Mouse (Mus musculus) forebrain, embryonic 15.5 days (tissue): ENCODE data around the gene Mcur1. TPM values are rescaled to one million over a fixed set of nuclear protein-coding genes. Genes with fewer than 3 reads are reported as not detected.

Source experiments
- ATAC-seq: fragments of 200-750 bp; cut with Nextera tagmentation; replicated peaks from 2 replicates; pipeline ENCODE4 v1.8.0; 2017; ENCODE audit warnings: mild to moderate bottlenecking, moderate TSS enrichment, moderate library complexity
- H3K27ac ChIP-seq: fragments of 300-500 bp; sonication (generic); replicated peaks from 2 replicates; pipeline ENCODE4 v1.5.1; 2015; ENCODE audit warnings: mild to moderate bottlenecking, inconsistent platforms
- H3K27me3 ChIP-seq: fragments of 300-500 bp; sonication (generic); 2 replicates; pipeline ENCODE4 v1.6.1; 2015; ENCODE audit warnings: inconsistent platforms
- H3K36me3 ChIP-seq: fragments of 300-500 bp; sonication (generic); 2 replicates; pipeline ENCODE4 v1.6.1; 2015; ENCODE audit warnings: mild to moderate bottlenecking, inconsistent platforms
- H3K4me1 ChIP-seq: fragments of 300-500 bp; sonication (generic); 2 replicates; pipeline ENCODE4 v1.6.1; 2015; ENCODE audit warnings: inconsistent platforms
- H3K4me2 ChIP-seq: fragments of 300-500 bp; sonication (generic); replicated peaks from 2 replicates; pipeline ENCODE4 v1.6.1; 2015; ENCODE audit warnings: mild to moderate bottlenecking, inconsistent platforms
- H3K4me3 ChIP-seq: fragments of 300-500 bp; sonication (generic); 2 replicates; pipeline ENCODE4 v1.5.1; 2015; ENCODE audit warnings: mild to moderate bottlenecking, inconsistent platforms
- H3K9ac ChIP-seq: fragments of 300-500 bp; sonication (generic); replicated peaks from 2 replicates; pipeline ENCODE4 v1.6.1; 2015; ENCODE audit warnings: mild to moderate bottlenecking, inconsistent platforms
- H3K9me3 ChIP-seq: fragments of 300-500 bp; sonication (generic); 2 replicates; pipeline ENCODE4 v1.6.1; 2016; ENCODE audit warnings: inconsistent platforms
- WGBS: fragments of 180-500 bp; shearing (Covaris S2); methylation state at CpG from one replicate; pipeline ENCODE4 v1.1.7; 2015; ENCODE audit warnings: mixed read lengths; 5-methylcytosine and 5-hydroxymethylcytosine counted together
- polyA plus RNA-seq: library from polyadenylated mRNA; unstranded; fragments of >200 nt; fragmentation: Nextera tagmentation; extraction: Ambion mirVana; gene quantifications from 2 replicates; pipeline ENCODE4 v1.2.1, GENCODE M21; 2015

The Mcur1 gene
- polyA plus RNA-seq, 1 experiment from 2014 or later: 7.5 TPM

- Histone ChIP-seq H3K9me3 (no peaks in the 10 kb centered on the region), H3K9ac (no peak overlapping the region), H3K27ac (peak overlapping the region; percentile 74), H3K4me1 (peaks cover 15% of the 10 kb centered on the region), H3K36me3 (no peaks in the 10 kb centered on the region), H3K27me3 (no peaks in the 10 kb centered on the region), H3K4me3 (no peak overlapping the region), H3K4me2 (no peak overlapping the region)
- peak; percentile 41; the same call in 1 of the 2 replicates for ATAC-seq
- 30% methylated on average over 8 of the region's 8 CpGs for WGBS
Measured at GRCm38 (mm10) chr13:43583504-43583903, 23.5 kb upstream of the Mcur1 start.

DNA sequence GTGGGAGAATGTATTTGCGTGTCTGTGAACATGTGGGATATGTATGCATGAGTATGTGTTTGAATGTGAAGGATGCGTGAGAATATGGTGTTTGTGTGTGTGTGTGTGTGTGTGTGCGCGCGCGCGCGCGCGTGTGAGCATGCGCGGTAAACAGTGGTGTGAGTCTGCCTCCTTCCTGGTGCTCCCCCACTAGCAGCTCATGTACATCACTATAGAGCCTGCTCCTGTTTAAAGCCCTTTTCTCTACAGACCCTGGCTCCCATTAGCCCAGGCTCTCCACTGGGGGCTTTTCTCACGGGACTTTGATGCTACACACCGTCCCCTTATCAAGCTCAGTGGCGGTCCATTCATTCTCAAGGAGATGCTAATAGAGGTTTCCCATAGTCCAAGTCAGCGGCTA is 23.0 kb upstream of the Mcur1 start:
- 32% methylated on average over 16 of the region's 16 CpGs for WGBS
- Histone ChIP-seq H3K27me3 (no peaks in the 10 kb centered on the region), H3K4me3 (no peak overlapping the region), H3K9ac (no peak overlapping the region), H3K36me3 (no peaks in the 10 kb centered on the region), H3K4me1 (peaks cover 12% of the 10 kb centered on the region), H3K27ac (peak overlapping the region; percentile 74), H3K9me3 (no peaks in the 10 kb centered on the region), H3K4me2 (peak overlapping the region; percentile 16)
- peak; percentile 62 for ATAC-seq

GRCm38 (mm10) chr13:43580661-43581060 is 20.7 kb upstream of the Mcur1 start:
- ATAC-seq: no peak

DNA sequence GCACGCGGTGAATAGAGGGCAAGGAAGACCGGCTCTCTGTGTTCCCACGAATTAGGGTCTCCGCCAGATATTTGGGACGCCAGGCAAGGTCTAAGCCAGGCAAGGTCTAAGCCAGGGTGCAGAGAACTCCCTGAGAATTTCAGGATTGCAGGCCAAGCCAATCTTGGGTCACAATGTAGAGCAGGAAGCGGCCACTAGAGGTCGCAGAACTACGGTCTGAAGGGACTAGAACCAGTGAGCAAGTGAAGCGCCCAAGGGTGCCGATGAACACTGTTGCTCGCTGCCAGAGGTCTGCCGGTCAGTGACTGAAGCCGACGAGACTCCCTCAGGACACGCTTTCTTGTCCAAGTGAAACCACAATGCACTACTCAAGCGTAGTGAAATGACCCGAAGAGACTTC is 19.7 kb upstream of the Mcur1 start:
- no peak overlapping the region for H3K4me2 ChIP-seq
- no peaks in the 10 kb centered on the region for H3K36me3 ChIP-seq
- no peaks in the 10 kb centered on the region for H3K9me3 ChIP-seq
- peaks cover 12% of the 10 kb centered on the region for H3K4me1 ChIP-seq
- no peak for ATAC-seq
- H3K9ac ChIP-seq: no peak overlapping the region
- no peaks in the 10 kb centered on the region for H3K27me3 ChIP-seq
- H3K4me3 ChIP-seq: no peak overlapping the region
- no peak overlapping the region for H3K27ac ChIP-seq
- WGBS: 21% methylated on average over 18 of the region's 18 CpGs

More at GRCm38 (mm10) chr13:43580661-43581060, 20.7 kb upstream of the Mcur1 start:
- no peak overlapping the region for H3K4me3 ChIP-seq
- no peak overlapping the region for H3K4me2 ChIP-seq
- 93% methylated on average over 5 of the region's 5 CpGs for WGBS
- peaks cover 12% of the 10 kb centered on the region for H3K4me1 ChIP-seq
- H3K9me3 ChIP-seq: no peaks in the 10 kb centered on the region
- H3K27me3 ChIP-seq: no peaks in the 10 kb centered on the region
- H3K27ac ChIP-seq: no peak overlapping the region
- H3K36me3 ChIP-seq: no peaks in the 10 kb centered on the region
- H3K9ac ChIP-seq: no peak overlapping the region

GRCm38 (mm10) chr13:43577766-43578165 is 17.8 kb upstream of the Mcur1 start:
- H3K27me3 ChIP-seq: no peaks in the 10 kb centered on the region
- WGBS: 65% methylated on average over 12 of the region's 12 CpGs
- H3K9me3 ChIP-seq: no peaks in the 10 kb centered on the region
- no peak overlapping the region for H3K9ac ChIP-seq
- H3K4me2 ChIP-seq: no peak overlapping the region
- peak; percentile 38; the same call in 1 of the 2 replicates for ATAC-seq
- no peak overlapping the region for H3K27ac ChIP-seq
- H3K4me3 ChIP-seq: no peak overlapping the region
- H3K4me1 ChIP-seq: peaks cover 2% of the 10 kb centered on the region
- no peaks in the 10 kb centered on the region for H3K36me3 ChIP-seq

GRCm38 (mm10) chr13:43577254-43577653 is 17.3 kb upstream of the Mcur1 start:
- H3K4me3 ChIP-seq: no peak overlapping the region
- no peaks in the 10 kb centered on the region for H3K9me3 ChIP-seq
- no peaks in the 10 kb centered on the region for H3K36me3 ChIP-seq
- ATAC-seq: no peak
- no peak overlapping the region for H3K27ac ChIP-seq
- no peaks in the 10 kb centered on the region for H3K4me1 ChIP-seq
- H3K4me2 ChIP-seq: no peak overlapping the region
- no peaks in the 10 kb centered on the region for H3K27me3 ChIP-seq
- WGBS: 71% methylated on average over 5 of the region's 5 CpGs
- no peak overlapping the region for H3K9ac ChIP-seq

- Histone ChIP-seq H3K9me3 (no peaks in the 10 kb centered on the region), H3K4me1 (no peaks in the 10 kb centered on the region), H3K27me3 (no peaks in the 10 kb centered on the region), H3K36me3 (no peaks in the 10 kb centered on the region), H3K4me2 (no peak overlapping the region), H3K27ac (no peak overlapping the region), H3K4me3 (no peak overlapping the region), H3K9ac (no peak overlapping the region)
- WGBS: 84% methylated on average over 5 of the region's 5 CpGs
- no peak for ATAC-seq
Measured at GRCm38 (mm10) chr13:43575431-43575830, 15.4 kb upstream of the Mcur1 start.

DNA sequence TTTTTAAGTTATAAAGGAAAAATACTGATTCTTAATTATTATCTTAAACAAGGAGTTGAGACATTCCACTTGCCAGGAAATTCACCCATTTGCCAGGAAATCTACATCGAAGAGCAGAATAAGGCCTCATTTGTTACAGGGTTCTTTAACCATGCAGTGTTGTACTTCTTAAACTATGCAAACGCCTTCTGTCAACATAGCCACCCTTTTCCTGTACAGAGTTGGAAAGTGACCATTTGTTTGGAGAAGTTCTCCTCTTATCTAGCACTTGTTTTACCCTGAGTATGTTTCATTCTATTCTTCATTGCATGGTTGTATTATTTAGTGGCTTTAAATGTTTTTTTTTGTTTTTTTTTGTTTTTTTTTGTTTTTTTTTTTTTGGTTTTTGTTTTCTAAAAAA is 14.0 kb upstream of the Mcur1 start:
- no peak overlapping the region for H3K4me3 ChIP-seq
- H3K4me1 ChIP-seq: no peaks in the 10 kb centered on the region
- no peaks in the 10 kb centered on the region for H3K36me3 ChIP-seq
- no peak overlapping the region for H3K27ac ChIP-seq
- H3K27me3 ChIP-seq: no peaks in the 10 kb centered on the region
- no peak overlapping the region for H3K9ac ChIP-seq
- ATAC-seq: no peak
- H3K9me3 ChIP-seq: no peaks in the 10 kb centered on the region
- 71% methylated on average over 2 of the region's 2 CpGs for WGBS
- no peak overlapping the region for H3K4me2 ChIP-seq

DNA sequence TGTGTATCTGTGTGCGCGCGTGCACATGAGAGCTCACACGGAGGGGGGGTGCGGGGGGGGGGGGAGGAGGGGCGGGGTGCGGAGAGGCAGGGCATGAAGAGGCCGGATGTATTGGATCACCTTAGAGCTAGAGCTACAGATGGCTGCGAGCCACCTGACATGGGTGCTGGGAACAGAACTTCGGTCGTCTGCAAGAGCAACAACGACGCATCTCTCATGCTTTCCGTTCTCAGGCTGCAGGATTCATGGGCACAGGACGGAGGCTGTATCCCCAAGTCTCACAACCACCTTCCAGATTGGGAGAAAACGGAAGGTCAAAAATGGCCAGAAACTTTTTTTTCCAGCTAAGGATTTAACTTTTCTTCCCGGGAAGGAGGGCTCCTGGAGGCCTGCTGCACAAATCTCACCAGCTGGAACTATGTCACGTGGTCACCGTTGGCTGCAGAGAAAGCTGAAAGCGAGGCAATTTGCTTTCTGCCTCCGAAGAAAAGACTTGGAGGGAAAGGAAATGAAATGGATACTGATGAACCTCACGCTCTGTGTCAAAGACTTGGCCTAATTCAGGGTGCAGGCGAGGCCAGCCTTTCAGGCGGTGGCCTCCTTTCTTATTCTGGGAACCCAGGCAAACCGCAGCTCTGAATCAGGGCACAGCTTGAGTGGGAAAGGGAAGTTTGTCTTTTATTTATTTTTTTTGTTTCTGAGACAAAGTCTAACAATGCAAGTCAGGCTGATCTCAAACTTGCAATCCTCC is 7.3 kb upstream of the Mcur1 start:
- no peak overlapping the region for H3K4me3 ChIP-seq
- no peak overlapping the region; the same call in 1 of the 2 replicates for H3K4me2 ChIP-seq
- ATAC-seq: peak; percentile 53
- H3K27ac ChIP-seq: peak overlapping the region; percentile 48
- no peaks in the 10 kb centered on the region for H3K27me3 ChIP-seq
- H3K9me3 ChIP-seq: no peaks in the 10 kb centered on the region
- peaks cover 15% of the 10 kb centered on the region; the same call in 1 of the 2 replicates for H3K4me1 ChIP-seq
- H3K9ac ChIP-seq: 0 out of 2 replicates have a peak overlapping the region, but pooled peaks have one; percentile 16
- 49% methylated on average over 25 of the region's 25 CpGs for WGBS
- H3K36me3 ChIP-seq: no peaks in the 10 kb centered on the region

- no peaks in the 10 kb centered on the region for H3K9me3 ChIP-seq
- H3K9ac ChIP-seq: no peak overlapping the region
- H3K4me1 ChIP-seq: peaks cover 15% of the 10 kb centered on the region; the same call in 1 of the 2 replicates
- no peak overlapping the region for H3K27ac ChIP-seq
- H3K4me3 ChIP-seq: no peak overlapping the region
- ATAC-seq: no peak
- H3K4me2 ChIP-seq: no peak overlapping the region
- no peaks in the 10 kb centered on the region for H3K27me3 ChIP-seq
- 87% methylated on average over 8 of the region's 8 CpGs for WGBS
- H3K36me3 ChIP-seq: no peaks in the 10 kb centered on the region
Measured at GRCm38 (mm10) chr13:43566184-43566583, 6.2 kb upstream of the Mcur1 start.

GRCm38 (mm10) chr13:43565346-43565745 is 5.4 kb upstream of the Mcur1 start:
- H3K27ac ChIP-seq: no peak overlapping the region
- H3K4me3 ChIP-seq: no peak overlapping the region
- H3K9me3 ChIP-seq: no peaks in the 10 kb centered on the region
- no peaks in the 10 kb centered on the region for H3K36me3 ChIP-seq
- 15% methylated on average over 9 of the region's 9 CpGs for WGBS
- ATAC-seq: peak; percentile 36; the same call in 1 of the 2 replicates
- H3K9ac ChIP-seq: no peak overlapping the region
- H3K4me1 ChIP-seq: peaks cover 15% of the 10 kb centered on the region; the same call in 1 of the 2 replicates
- H3K4me2 ChIP-seq: no peak overlapping the region
- no peaks in the 10 kb centered on the region for H3K27me3 ChIP-seq

DNA sequence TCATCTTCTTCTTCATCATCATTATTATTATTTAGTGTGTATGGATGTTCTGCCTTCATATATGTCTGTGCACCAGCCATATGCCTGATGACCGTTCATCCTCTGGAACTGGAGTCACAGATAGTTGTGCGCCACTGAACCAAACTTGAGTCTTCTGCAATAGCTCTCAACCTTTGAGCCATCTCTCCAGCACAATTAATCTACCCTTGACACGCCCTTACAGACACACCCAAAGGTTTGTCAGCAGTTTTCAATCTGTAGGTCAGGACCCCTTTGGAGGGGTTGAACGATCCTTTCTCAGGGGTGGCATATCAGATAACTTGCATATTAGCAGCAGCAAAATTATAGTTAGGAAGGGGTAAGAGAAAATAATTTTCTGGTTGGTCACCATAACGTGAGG is 4.7 kb upstream of the Mcur1 start:
- H3K36me3 ChIP-seq: no peaks in the 10 kb centered on the region
- H3K4me2 ChIP-seq: no peak overlapping the region
- H3K4me3 ChIP-seq: no peak overlapping the region
- H3K9ac ChIP-seq: no peak overlapping the region
- 94% methylated on average over 5 of the region's 5 CpGs for WGBS
- H3K27me3 ChIP-seq: no peaks in the 10 kb centered on the region
- H3K9me3 ChIP-seq: no peaks in the 10 kb centered on the region
- H3K4me1 ChIP-seq: peaks cover 15% of the 10 kb centered on the region; the same call in 1 of the 2 replicates
- no peak overlapping the region for H3K27ac ChIP-seq
- no peak for ATAC-seq

- no peak for ATAC-seq
- peaks cover 21% of the 10 kb centered on the region for H3K4me1 ChIP-seq
- no peak overlapping the region for H3K9ac ChIP-seq
- no peak overlapping the region for H3K27ac ChIP-seq
- 87% methylated on average over 5 of the region's 5 CpGs for WGBS
- no peaks in the 10 kb centered on the region for H3K9me3 ChIP-seq
- no peak overlapping the region for H3K4me2 ChIP-seq
- H3K4me3 ChIP-seq: no peak overlapping the region
- no peaks in the 10 kb centered on the region for H3K36me3 ChIP-seq
- no peaks in the 10 kb centered on the region for H3K27me3 ChIP-seq
Measured at GRCm38 (mm10) chr13:43562726-43563125, 2.7 kb upstream of the Mcur1 start.
